Mouse (Mus musculus) gastrocnemius, postnatal 4 days (tissue): Measurements from ENCODE around the gene Leng1. TPM values are rescaled to one million over a fixed set of nuclear protein-coding genes. Genes with fewer than 3 reads are reported as not detected.
A peak's percentile ranks its signal among the peaks of the same experiment; 100 is the strongest.

Experiments
- DNase-seq, 2 experiments: peaks; one replicate each; pipeline ENCODE4 v3.0.0; 2021 to 2022; ENCODE audit warnings: low spot score in 2 of 2, mixed read lengths in 2 of 2
- total RNA-seq, 2 experiments: library from RNA; stranded (reverse); gene quantifications; 2 replicates each; pipeline ENCODE4 v1.2.3; 2021

The Leng1 gene
- total RNA-seq, 2 experiments from 2014 or later, result 9.8 TPM

GRCm38 (mm10) chr7:3692382-3692986 is 26.8 kb upstream of the Leng1 start, which contains the start of gene Tsen34:
Tsen34 (plus strand) TSS chr7:3692863.
- no peak for DNase-seq

DNA sequence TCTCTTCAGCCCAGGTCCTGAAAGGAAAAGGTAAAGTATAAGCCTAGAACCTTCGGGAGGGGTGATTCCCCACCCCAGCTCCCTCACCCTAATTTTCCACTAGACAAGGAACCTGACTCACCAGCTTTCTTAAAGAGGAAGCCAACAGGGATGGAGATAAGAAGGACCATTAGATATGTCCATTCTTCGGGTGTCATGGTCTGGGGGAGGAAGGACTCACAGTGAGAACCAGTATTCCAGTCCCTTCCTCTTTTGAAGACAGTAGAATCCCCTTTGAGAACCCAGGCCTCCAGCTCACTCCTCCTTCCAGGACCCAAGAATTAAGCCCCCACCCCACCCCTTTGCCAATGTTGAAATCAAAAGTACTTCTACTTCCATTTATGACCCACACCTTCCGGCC is 26.3 kb upstream of the Leng1 start:
- DNase-seq, result no peak

GRCm38 (mm10) chr7:3685400-3686187 is 20.0 kb upstream of the Leng1 start:
- DNase-seq, result no peak

DNA sequence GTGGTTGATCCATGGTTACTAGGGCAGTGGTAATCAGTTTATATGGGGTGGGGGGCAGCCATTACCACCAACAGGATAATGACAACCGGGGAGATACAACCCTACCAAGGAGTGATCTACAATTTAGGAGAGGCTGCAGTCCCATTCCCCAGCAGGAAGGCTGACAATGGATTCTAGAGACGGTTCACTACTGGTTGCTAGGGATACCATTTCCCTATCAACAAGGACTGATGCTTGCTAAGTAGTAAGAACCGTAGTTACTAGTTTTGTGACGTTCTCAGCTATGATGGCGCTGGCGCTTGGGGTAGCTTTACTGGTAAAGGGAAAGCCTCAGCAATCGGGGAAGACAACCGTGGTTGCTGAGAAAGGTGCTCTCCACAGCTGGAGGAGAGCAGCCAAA is 19.1 kb upstream of the Leng1 start:
- no peak for DNase-seq

- DNase-seq, result no peak
Observed at GRCm38 (mm10) chr7:3683908-3684550, 18.4 kb upstream of the Leng1 start.

DNA sequence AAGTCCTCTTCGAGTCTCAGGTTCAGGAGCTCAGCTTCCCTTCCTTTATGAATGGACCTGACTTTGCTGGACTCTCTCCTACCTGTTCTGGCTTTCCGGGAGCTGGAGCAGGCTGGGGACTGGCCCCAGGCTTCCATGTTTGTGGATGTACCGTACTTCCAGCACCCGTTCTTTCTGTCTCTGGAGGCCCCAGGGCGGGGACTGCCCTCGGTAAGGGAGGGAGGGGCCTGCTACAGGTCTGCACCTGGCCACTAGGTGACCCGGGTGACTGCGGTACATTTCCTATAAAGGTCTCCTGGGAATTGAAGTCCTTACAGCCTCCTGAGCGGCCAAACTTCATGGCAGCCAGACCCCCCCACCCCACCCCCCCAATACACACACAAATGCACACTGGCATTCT is 11.7 kb upstream of the Leng1 start, which contains the start of gene Tmc4:
Tmc4 (minus strand) TSS at position 212 of the 400 bp plus-strand sequence.
- DNase-seq, result no peak

GRCm38 (mm10) chr7:3676371-3676770 is 10.7 kb upstream of the Leng1 start:
- no peak for DNase-seq

GRCm38 (mm10) chr7:3675228-3675548 is 9.5 kb upstream of the Leng1 start:
- DNase-seq, result no peak

- peak; percentile 60 to 82 for DNase-seq
Observed at GRCm38 (mm10) chr7:3674507-3675227, 9.0 kb upstream of the Leng1 start.

DNA sequence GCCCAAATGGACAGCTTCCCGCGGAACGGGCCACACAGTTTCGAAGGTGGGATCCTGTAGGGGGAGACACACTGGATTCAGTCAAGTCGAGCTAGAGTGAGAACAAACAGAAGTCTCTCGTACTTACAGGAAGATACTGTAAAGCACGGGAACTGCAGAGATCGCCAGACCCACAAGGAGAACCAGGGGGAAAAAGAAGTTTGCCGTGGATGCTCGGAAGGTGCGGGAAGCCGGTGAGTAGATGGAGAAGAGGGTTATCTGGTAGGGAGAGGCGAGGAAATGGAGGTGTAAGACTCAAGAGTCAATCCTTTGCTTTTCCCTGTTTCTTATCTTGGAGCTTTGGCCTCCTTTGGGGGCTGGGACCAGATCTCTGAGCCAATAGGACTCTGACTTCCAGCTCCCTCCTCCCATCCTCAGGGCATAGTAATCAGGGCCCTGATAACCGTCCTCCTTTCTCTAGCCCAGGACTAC is 1.3 kb upstream of the Leng1 start:
- DNase-seq, result no peak

- no peak for DNase-seq
Observed at GRCm38 (mm10) chr7:3664524-3665214, 971 bp downstream of the Leng1 start.

- DNase-seq, result no peak
Observed at GRCm38 (mm10) chr7:3658578-3658977, 7.1 kb downstream of the Leng1 start.

DNA sequence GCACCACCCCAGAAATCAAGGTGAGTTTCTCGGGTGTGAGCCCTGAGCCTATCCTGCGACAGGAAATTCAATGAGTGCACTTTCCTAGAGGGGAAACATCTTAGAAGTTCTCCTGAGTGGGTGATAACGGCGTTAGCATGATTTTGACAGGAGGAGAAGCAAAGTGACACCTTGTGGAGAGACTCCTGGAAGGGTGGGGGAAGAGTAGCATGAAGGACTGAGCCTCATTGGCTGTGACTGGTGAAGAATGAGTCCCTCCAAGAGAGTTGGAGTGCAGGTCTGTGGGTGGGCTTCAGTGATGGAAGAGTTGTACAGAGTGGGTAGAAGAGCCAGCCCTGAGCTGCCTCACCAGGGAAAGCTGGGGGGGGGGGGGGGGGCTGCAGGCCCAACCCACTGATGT is 8.7 kb downstream of the Leng1 start:
- DNase-seq, result no peak

- DNase-seq, result no peak
Observed at GRCm38 (mm10) chr7:3646641-3647040, 19.0 kb downstream of the Leng1 start.

DNA sequence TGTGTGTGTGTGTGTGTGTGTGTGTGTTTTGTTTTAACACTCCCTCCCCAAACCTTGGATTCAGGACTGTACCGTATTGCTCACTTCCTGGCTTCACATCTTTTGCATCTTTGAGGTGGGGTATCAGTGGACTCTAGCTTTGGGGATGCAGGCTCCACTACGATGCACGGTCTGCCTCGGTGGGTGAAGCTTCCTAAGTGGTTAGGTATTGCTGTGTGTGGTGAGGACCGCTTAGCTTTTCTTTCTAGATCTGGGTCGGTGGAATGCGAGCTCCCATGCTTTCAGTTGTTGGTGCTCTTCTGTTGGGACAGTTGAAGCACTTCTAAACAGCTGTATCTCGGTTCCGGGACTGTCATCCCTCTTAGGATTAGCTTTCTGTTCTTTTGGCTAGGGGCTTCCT is 19.5 kb downstream of the Leng1 start:
- DNase-seq, result no peak

GRCm38 (mm10) chr7:3645488-3646025 is 20.1 kb downstream of the Leng1 start:
- DNase-seq, result no peak

- DNase-seq, result peak; percentile 94 to 98
Observed at GRCm38 (mm10) chr7:3644672-3645487, 20.8 kb downstream of the Leng1 start, which contains the start of gene Cnot3. Cnot3 (plus strand) TSS chr7:3645268.

DNA sequence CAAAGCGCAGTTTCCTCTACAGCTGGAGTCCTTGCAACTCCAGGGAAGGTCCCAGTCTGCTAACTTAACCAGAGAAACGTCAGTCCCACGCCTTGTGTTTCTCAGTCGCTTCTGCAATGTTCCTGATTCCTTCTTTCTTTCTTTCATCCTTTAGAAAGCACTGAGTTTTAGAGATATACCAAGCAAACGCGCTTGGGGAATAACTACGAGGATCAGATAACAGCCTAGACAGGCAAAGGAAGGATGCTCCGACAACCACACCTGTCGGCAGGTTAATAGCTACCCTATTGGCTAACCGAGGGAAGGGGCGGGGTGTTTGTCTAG is 21.3 kb downstream of the Leng1 start:
- no peak for DNase-seq

GRCm38 (mm10) chr7:3643843-3644242 is 21.8 kb downstream of the Leng1 start:
- no peak for DNase-seq

GRCm38 (mm10) chr7:3643412-3643811 is 22.2 kb downstream of the Leng1 start:
- no peak for DNase-seq
